Mouse (Mus musculus) T-helper 1 cell (primary cell): ENCODE results near the gene Iqcc.

Experiments used
- in situ Hi-C: fragments of 300-600 bp; cut with MboI, MseI; formaldehyde crosslinking; loops from one replicate; pipeline ENCODE4 v1.15.1; 2025; ENCODE audit warnings: high pct_unique_total_duplicates

Iqcc gene

GRCm38 (mm10) chr4:129580347-129580746 is 38.6 kb downstream of the Iqcc start:
- in situ Hi-C loops: no loop called here

DNA sequence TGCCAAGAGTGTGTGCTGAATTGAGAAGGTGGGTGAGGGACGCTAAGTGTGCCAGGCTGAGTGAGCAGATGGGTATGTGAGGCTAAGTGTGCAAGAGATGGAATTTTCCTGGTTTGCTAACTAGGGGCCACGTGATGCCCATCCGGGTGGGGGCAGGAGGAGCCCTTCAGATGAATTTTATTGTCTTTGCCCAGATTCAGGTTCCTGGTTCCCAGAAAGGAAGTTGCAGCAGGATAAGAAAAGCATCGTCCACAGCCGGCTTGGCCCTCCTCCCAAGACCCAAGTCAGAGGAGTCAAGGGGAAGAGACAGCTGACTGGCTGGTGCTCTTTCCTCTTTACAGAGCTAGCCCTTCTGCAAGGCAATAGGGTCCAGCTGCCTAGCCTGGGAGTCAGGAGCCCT is 40.4 kb downstream of the Iqcc start, which contains the start of gene Fam167b:
Gene Fam167b (minus strand): TSS at position 84 of the 400 bp plus-strand sequence.
- in situ Hi-C loops: no loop called here

DNA sequence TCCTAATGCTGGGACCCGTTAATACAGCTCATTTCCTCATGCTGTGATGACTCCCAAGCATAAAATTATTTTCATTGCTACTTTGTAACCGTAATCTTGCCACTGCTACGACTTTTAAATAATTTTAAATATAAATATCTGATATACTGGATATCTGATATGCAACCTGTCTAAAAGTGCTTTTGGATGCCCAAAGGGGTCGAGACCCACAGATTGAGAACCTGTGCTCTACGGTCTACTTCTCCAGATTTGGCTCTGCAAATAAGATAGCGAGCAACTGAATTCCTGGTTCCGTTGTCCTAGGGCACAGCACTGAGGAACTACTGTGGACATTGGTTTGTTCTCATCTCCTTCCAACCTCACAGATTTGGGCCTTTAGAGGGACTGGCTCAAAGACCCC is 41.2 kb downstream of the Iqcc start:
- in situ Hi-C loops: no loop called here

DNA sequence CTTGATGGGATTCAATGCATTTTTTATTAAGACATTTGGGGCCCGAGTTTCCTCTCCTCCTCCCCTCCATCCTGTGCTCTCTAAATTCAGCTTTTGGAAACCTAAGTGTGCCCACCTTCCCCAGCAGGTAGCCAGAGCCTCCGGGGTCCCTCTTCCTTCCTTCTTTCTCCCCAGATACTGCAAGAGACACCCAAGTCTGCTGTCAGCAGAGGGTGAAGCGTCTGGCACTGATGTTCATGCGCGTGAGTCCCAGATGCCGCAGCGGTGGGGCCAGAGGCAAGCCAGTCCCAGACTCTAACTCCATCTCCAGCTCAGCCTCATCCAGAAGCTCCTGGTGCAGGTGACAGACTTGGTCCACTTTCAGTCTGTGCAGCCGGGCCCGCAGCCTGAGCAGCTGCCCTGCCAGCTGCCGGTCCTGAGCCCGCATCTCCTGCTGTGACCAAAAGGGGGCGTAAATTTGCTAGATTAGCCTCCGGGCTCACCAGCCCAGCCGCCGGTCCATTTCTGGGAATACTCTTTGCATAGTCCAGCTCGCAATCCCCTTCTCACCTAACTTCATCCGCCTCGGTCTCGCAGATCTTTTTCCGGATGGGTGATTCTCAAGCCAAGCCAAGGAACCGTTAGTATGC is 41.9 kb downstream of the Iqcc start:
- in situ Hi-C loops: no loop called here

GRCm38 (mm10) chr4:129575171-129575844 is 43.6 kb downstream of the Iqcc start:
- in situ Hi-C loops: no loop called here

DNA sequence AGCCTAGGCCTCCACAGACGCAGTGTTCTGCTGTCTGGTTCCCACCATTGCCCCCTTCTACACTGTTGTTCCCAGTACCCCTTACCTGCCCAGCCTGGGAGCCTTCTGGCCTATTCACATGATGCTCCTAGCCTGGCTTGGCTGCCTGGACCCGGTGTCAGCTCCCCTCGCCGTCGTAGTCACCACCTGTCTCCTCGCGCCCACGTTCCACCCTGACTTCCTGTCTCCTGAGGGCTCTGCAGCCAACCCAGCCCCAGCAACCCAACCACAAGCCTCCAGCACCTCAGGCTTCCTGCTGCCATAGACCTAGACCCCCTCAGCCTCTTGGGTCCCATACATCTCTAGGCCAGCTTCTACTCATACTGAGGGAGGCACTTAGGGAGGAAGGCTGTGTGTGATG is 45.5 kb downstream of the Iqcc start, which contains the start of gene Lck:
Gene Lck (minus strand): TSS at position 212 of the 400 bp plus-strand sequence.
- in situ Hi-C loops: no loop called here

- in situ Hi-C loops: no loop called here
Measured at GRCm38 (mm10) chr4:129573093-129573370, 45.9 kb downstream of the Iqcc start.

DNA sequence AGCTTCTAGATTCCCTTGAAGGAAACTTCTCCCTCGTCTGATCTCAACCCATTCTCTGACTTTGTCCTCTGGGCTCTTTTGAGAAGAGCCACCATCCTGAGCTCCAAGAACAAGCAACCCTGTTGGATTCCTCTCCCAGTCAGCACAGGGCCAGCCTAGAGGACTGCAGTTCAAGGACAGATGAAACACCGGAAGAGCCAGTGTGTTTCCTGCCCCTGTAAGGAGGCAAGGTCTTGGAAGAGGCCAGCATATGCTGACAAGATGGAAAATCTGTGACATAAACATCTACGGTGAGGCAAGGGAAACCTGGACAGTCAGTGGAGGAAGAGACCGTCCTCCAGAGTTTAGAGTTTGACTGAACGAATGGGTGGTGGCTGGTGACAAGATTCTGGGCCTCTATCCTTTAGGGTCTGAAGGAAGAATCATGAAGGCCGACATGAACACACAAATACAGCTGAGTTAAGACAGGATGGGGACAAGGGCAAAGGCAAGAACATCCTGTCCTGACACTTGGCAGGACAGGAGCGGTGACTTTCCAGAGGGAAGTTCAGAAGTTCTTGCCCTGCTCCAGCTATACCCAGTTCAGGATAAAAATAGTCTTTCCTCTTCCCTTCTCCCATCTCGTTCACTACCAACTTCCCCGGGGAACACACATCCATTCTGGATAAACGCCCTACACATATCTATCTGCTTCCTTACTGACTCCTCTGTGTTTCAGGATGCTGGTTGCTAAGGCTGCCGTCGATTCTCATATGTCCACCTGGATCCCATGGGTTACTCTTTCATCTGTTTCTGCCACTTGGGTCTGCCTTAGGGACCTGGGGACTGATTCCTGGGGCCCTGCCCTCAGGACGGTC is 46.4 kb downstream of the Iqcc start:
- in situ Hi-C loops: no loop called here

DNA sequence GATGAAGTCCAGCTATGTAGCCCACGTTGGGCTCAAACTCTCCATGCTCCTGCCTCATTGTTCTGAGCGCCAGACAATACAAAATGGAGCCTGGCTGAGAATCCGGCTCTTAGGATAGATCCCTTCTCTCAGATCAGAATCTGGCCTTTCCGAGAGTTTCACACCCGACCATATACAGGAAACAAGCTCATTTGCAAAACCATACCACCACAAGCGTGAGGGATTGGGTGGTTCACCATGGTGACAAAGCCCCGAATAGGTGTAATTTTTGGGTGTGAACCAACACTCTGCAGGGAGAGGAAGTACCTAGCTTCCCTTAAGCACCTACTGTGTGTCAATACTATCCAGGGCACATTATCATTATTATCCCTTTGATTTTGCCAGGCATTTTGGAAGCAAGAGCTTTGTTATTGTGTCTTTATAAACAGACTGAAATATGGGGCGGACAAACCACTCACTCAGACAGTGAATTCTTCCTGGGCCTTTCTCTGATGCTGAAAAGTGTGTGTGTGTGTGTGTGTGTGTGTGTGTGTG is 47.3 kb downstream of the Iqcc start:
- in situ Hi-C loops: no loop called here

GRCm38 (mm10) chr4:129570028-129570427 is 48.9 kb downstream of the Iqcc start:
- in situ Hi-C loops: no loop called here

DNA sequence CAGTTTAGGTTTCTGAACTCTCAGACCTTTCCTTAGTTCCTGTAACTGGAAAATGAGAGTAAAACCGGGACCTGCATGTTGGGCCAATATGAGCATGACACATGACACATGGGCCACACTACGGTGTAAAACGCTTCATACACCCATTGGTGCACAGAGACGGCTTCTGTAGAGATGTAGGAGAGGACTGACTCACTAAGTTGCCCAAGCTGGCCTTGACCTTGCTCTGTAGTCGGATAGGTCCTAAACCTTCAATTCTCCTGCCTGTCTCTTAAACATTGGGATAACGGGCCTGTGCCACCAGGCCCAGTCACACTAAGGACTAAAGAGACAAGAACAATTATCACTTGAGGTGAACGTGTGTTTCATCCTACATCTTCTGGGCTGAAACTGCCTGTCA is 50.5 kb downstream of the Iqcc start:
- in situ Hi-C loops: loop anchor here (10.0 kb wide), 1 partner anchor 246 kb away; the partner anchor contains the start of gene Ptp4a2

- in situ Hi-C loops: loop anchor here (10.0 kb wide), 1 partner anchor 250 kb away; the partner anchor contains the start of gene Ptp4a2
Measured at GRCm38 (mm10) chr4:129565139-129565538, 53.8 kb downstream of the Iqcc start.
